Mouse (Mus musculus) cortical plate, adult 2 months (tissue): ENCODE results near the gene Ttll1.

Source experiments
- CTCF ChIP-seq: fragments of 200-500 bp; IDR thresholded peaks from 2 replicates; pipeline ENCODE4 v1.5.1; 2011; ENCODE audit warnings: mild to moderate bottlenecking, control low read depth, low read length; ENCODE audit not compliant: insufficient read depth; ENCODE audit errors: extremely low read depth
- POLR2A ChIP-seq: fragments of 200-500 bp; IDR thresholded peaks from 2 replicates; pipeline ENCODE4 v1.6.1; 2011; ENCODE audit warnings: mild to moderate bottlenecking, low read length, control low read depth; ENCODE audit not compliant: insufficient read depth; ENCODE audit errors: extremely low read depth

DNA sequence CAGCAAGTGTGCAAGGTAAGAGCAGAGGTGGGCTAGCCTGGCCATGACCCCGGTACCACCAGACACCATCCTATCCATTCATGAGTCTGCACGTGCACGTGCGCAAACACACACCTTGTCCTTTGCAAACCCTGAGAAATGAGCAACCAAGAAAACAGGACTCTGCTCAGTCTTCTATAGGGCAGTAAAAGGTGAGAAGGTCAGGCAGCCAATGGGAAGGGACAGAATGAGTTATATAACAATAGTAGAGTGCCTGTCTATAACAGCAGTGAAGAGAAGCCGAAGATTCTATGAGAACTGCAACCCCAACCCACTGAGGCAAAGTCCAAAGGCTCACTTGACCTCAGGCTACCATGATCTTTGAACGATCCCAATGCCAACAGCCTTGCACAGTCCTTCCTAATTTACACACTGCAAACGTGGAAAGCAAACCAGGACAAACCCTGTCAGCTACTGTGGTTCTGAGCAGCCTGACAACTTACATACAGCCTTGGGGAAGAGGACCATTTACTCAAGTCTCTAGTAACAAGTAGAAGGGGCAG is 58.4 kb downstream of the Ttll1 start:
- TF ChIP-seq CTCF (no peak), POLR2A (no peak)
